Mouse (Mus musculus): ENCODE results near the gene Megf8.
A peak's percentile ranks its signal among the peaks of the same experiment; 100 is the strongest.

The Megf8 gene

GRCm38 (mm10) chr7:25274996-25275395 lies 42.0 kb upstream of the Megf8 start:
- TF ChIP-seq GATA4 (IDR thresholded peaks at IDR 0.05; ENCODE audit: insufficient replicate concordance, low read length), result no peak

- TF ChIP-seq GATA4 (IDR thresholded peaks at IDR 0.05; ENCODE audit: insufficient replicate concordance, low read length), result no peak
Observed at GRCm38 (mm10) chr7:25275555-25276298, 41.2 kb upstream of the Megf8 start.

GRCm38 (mm10) chr7:25277405-25277804 lies 39.6 kb upstream of the Megf8 start:
- no peak for TF ChIP-seq GATA4 (IDR thresholded peaks at IDR 0.05; ENCODE audit: insufficient replicate concordance, low read length)

- no peak for TF ChIP-seq GATA4 (IDR thresholded peaks at IDR 0.05; ENCODE audit: insufficient replicate concordance, low read length)
Observed at GRCm38 (mm10) chr7:25277998-25278340, 39.0 kb upstream of the Megf8 start.

GRCm38 (mm10) chr7:25278341-25279075 lies 38.5 kb upstream of the Megf8 start:
- no peak for TF ChIP-seq GATA4 (IDR thresholded peaks at IDR 0.05; ENCODE audit: insufficient replicate concordance, low read length)

GRCm38 (mm10) chr7:25279076-25279860 lies 37.7 kb upstream of the Megf8 start:
- TF ChIP-seq GATA4 (IDR thresholded peaks at IDR 0.05; ENCODE audit: insufficient replicate concordance, low read length), result no peak

- peak; percentile 20; the same call in 1 of the 2 replicates for TF ChIP-seq GATA4 (IDR thresholded peaks at IDR 0.05; ENCODE audit: insufficient replicate concordance, low read length)
Observed at GRCm38 (mm10) chr7:25279861-25280791, 36.8 kb upstream of the Megf8 start.

- no peak for TF ChIP-seq GATA4 (IDR thresholded peaks at IDR 0.05; ENCODE audit: insufficient replicate concordance, low read length)
Observed at GRCm38 (mm10) chr7:25281166-25281733, 35.7 kb upstream of the Megf8 start.

GRCm38 (mm10) chr7:25281734-25282601 lies 35.0 kb upstream of the Megf8 start:
- TF ChIP-seq GATA4 (IDR thresholded peaks at IDR 0.05; ENCODE audit: insufficient replicate concordance, low read length), result no peak

GRCm38 (mm10) chr7:25282731-25283211 lies 34.2 kb upstream of the Megf8 start:
- TF ChIP-seq GATA4 (IDR thresholded peaks at IDR 0.05; ENCODE audit: insufficient replicate concordance, low read length), result no peak

GRCm38 (mm10) chr7:25283637-25284036 lies 33.3 kb upstream of the Megf8 start:
- TF ChIP-seq GATA4 (IDR thresholded peaks at IDR 0.05; ENCODE audit: insufficient replicate concordance, low read length), result no peak

- TF ChIP-seq GATA4 (IDR thresholded peaks at IDR 0.05; ENCODE audit: insufficient replicate concordance, low read length), result no peak
Observed at GRCm38 (mm10) chr7:25284171-25284570, 32.8 kb upstream of the Megf8 start.

- TF ChIP-seq GATA4 (IDR thresholded peaks at IDR 0.05; ENCODE audit: insufficient replicate concordance, low read length), result no peak
Observed at GRCm38 (mm10) chr7:25284766-25285165, 32.2 kb upstream of the Megf8 start.

Measured in liver, adult (tissue).